In genomic region chr17:13504365-13504764, GRCm38 (mm10) we compare ENCODE assay signal across 6 mouse cellular contexts.
ATAC-seq lines count a peak whose summit lies in the region.
"Not testable (repeated sequence)": the region's sequence is repeated elsewhere in the genome, so short reads cannot be mapped to it uniquely, and the experiment has no call there.

No protein-coding gene starts in this region.

- 39% methylated on average over 1 of the region's 1 CpGs for WGBS in embryonic facial prominence, embryonic 15.5 days
- 12% methylated on average over 1 of the region's 1 CpGs for WGBS in forebrain, embryonic 15.5 days
- WGBS in hindbrain, embryonic 15.5 days, result 52% methylated on average over 1 of the region's 1 CpGs
- WGBS in limb, embryonic 15.5 days, result 58% methylated on average over 1 of the region's 1 CpGs
- WGBS in midbrain, embryonic 12.5 days, result 35% methylated on average over 1 of the region's 1 CpGs
- 56% methylated on average over 1 of the region's 1 CpGs for WGBS in neural tube, embryonic 12.5 days

- not testable (repeated sequence) for ATAC-seq in embryonic facial prominence, embryonic 15.5 days (ENCODE audit: insufficient number of reproducible peaks, low FRiP score, low TSS enrichment, low read depth); hindbrain, embryonic 15.5 days (ENCODE audit: low FRiP score, low read depth); limb, embryonic 15.5 days (ENCODE audit: insufficient number of reproducible peaks, low FRiP score, low TSS enrichment, low read depth)
- ATAC-seq in forebrain, embryonic 15.5 days (replicated peaks), result peak; percentile 45
- peak; percentile 47; the same call in 1 of the 2 replicates for ATAC-seq in midbrain, embryonic 12.5 days (ENCODE audit: low FRiP score, low read depth)
- ATAC-seq in neural tube, embryonic 12.5 days (ENCODE audit: low FRiP score, low read depth), result peak; percentile 43; the same call in 1 of the 2 replicates

- not testable (repeated sequence) for H3K36me3 ChIP-seq in embryonic facial prominence, embryonic 15.5 days; forebrain, embryonic 15.5 days; hindbrain, embryonic 15.5 days; limb, embryonic 15.5 days; midbrain, embryonic 12.5 days; neural tube, embryonic 12.5 days

- H3K27ac ChIP-seq in embryonic facial prominence, embryonic 15.5 days (replicated peaks), result peak overlapping the region; percentile 72; the same call in 1 of the 2 replicates
- peak overlapping the region; percentile 90 for H3K27ac ChIP-seq in forebrain, embryonic 15.5 days (replicated peaks)
- peak overlapping the region; percentile 42; the same call in 1 of the 2 replicates for H3K27ac ChIP-seq in hindbrain, embryonic 15.5 days (replicated peaks)
- peak overlapping the region; percentile 59; the same call in 1 of the 2 replicates for H3K27ac ChIP-seq in limb, embryonic 15.5 days
- H3K27ac ChIP-seq in midbrain, embryonic 12.5 days (replicated peaks), result peak overlapping the region; percentile 32; the same call in 1 of the 2 replicates
- peak overlapping the region; percentile 15; the same call in 1 of the 2 replicates for H3K27ac ChIP-seq in neural tube, embryonic 12.5 days

- H3K4me1 ChIP-seq in embryonic facial prominence, embryonic 15.5 days; hindbrain, embryonic 15.5 days (replicated peaks); limb, embryonic 15.5 days; midbrain, embryonic 12.5 days; neural tube, embryonic 12.5 days: not testable (repeated sequence)
- H3K4me1 ChIP-seq in forebrain, embryonic 15.5 days, result peaks cover 14% of the 10 kb centered on the region

- H3K9me3 ChIP-seq in embryonic facial prominence, embryonic 15.5 days (replicated peaks); forebrain, embryonic 15.5 days; hindbrain, embryonic 15.5 days; limb, embryonic 15.5 days; midbrain, embryonic 12.5 days; neural tube, embryonic 12.5 days: not testable (repeated sequence)

- not testable (repeated sequence) for H3K4me2 ChIP-seq in embryonic facial prominence, embryonic 15.5 days (replicated peaks); forebrain, embryonic 15.5 days (replicated peaks); hindbrain, embryonic 15.5 days; limb, embryonic 15.5 days; midbrain, embryonic 12.5 days (replicated peaks); neural tube, embryonic 12.5 days (replicated peaks)

- not testable (repeated sequence) for H3K9ac ChIP-seq in embryonic facial prominence, embryonic 15.5 days; forebrain, embryonic 15.5 days (replicated peaks); hindbrain, embryonic 15.5 days; limb, embryonic 15.5 days; midbrain, embryonic 12.5 days (replicated peaks); neural tube, embryonic 12.5 days

- not testable (repeated sequence) for H3K4me3 ChIP-seq in embryonic facial prominence, embryonic 15.5 days (replicated peaks); forebrain, embryonic 15.5 days; hindbrain, embryonic 15.5 days; limb, embryonic 15.5 days; midbrain, embryonic 12.5 days; neural tube, embryonic 12.5 days

- H3K27me3 ChIP-seq in embryonic facial prominence, embryonic 15.5 days; forebrain, embryonic 15.5 days; hindbrain, embryonic 15.5 days; limb, embryonic 15.5 days; midbrain, embryonic 12.5 days; neural tube, embryonic 12.5 days (replicated peaks): not testable (repeated sequence)

Comparison
In these comparisons a context has a peak if more than half of its experiments do, and no peak if none do; other contexts are left out.
1. H3K27ac ChIP-seq: peak in every context shown above with its lines; median percentile 90 in forebrain, embryonic 15.5 days; 72 in embryonic facial prominence, embryonic 15.5 days; 59 in limb, embryonic 15.5 days; 42 in hindbrain, embryonic 15.5 days; 32 in midbrain, embryonic 12.5 days; 15 in neural tube, embryonic 12.5 days.